Mouse (Mus musculus): Measurements from ENCODE around the gene Olfr1224-ps1.
"Not testable (repeated sequence)": the region's sequence is repeated elsewhere in the genome, so short reads cannot be mapped to it uniquely, and the experiment has no call there.

Olfr1224-ps1 gene

GRCm38 (mm10) chr2:89163991-89164390 lies at the start of gene Olfr1224-ps1:
Olfr1224-ps1 (minus strand) TSS chr2:89164091.
- DNase-seq, result not testable (repeated sequence)

- no peak for DNase-seq
Measured at GRCm38 (mm10) chr2:89199948-89200347, 36.1 kb upstream of the Olfr1224-ps1 start, which contains the start of gene Olfr1226. Olfr1226 (minus strand) TSS chr2:89200048.

- no peak for DNase-seq
Measured at GRCm38 (mm10) chr2:89196325-89196982, 32.6 kb upstream of the Olfr1224-ps1 start.

- DNase-seq, result no peak
Measured at GRCm38 (mm10) chr2:89174569-89174968, 10.7 kb upstream of the Olfr1224-ps1 start, which contains the start of gene Olfr1225. Olfr1225 (minus strand) TSS chr2:89174669.

- DNase-seq, result not testable (repeated sequence)
Measured at GRCm38 (mm10) chr2:89164711-89165110, 820 bp upstream of the Olfr1224-ps1 start.

GRCm38 (mm10) chr2:89151460-89151859 lies 12.4 kb downstream of the Olfr1224-ps1 start, which contains the start of gene Olfr1223:
Olfr1223 (minus strand) TSS chr2:89151560.
- no peak for DNase-seq

GRCm38 (mm10) chr2:89132954-89133353 lies 30.9 kb downstream of the Olfr1224-ps1 start, which contains the start of gene Olfr1222:
Olfr1222 (minus strand) TSS chr2:89133054.
- DNase-seq, result no peak

GRCm38 (mm10) chr2:89117183-89117582 lies 46.7 kb downstream of the Olfr1224-ps1 start, which contains the start of gene Olfr1221:
Olfr1221 (minus strand) TSS chr2:89117283.
- no peak for DNase-seq

GRCm38 (mm10) chr2:89106735-89107134 lies 57.2 kb downstream of the Olfr1224-ps1 start, which contains the start of gene Olfr1220:
Olfr1220 (minus strand) TSS chr2:89106835.
- DNase-seq, result no peak

- DNase-seq, result no peak
Measured at GRCm38 (mm10) chr2:89105651-89106050, 58.2 kb downstream of the Olfr1224-ps1 start.

All from embryo, embryonic 11 days (tissue).